Mouse (Mus musculus) embryo, embryonic 10.5 days (tissue): ENCODE measurements around the gene Rnf2.

Experiments used
- DNase-seq: peaks from one replicate; pipeline ENCODE4 v3.0.0-alpha.2; 2015; ENCODE audit warnings: low spot score

Gene Rnf2

DNA sequence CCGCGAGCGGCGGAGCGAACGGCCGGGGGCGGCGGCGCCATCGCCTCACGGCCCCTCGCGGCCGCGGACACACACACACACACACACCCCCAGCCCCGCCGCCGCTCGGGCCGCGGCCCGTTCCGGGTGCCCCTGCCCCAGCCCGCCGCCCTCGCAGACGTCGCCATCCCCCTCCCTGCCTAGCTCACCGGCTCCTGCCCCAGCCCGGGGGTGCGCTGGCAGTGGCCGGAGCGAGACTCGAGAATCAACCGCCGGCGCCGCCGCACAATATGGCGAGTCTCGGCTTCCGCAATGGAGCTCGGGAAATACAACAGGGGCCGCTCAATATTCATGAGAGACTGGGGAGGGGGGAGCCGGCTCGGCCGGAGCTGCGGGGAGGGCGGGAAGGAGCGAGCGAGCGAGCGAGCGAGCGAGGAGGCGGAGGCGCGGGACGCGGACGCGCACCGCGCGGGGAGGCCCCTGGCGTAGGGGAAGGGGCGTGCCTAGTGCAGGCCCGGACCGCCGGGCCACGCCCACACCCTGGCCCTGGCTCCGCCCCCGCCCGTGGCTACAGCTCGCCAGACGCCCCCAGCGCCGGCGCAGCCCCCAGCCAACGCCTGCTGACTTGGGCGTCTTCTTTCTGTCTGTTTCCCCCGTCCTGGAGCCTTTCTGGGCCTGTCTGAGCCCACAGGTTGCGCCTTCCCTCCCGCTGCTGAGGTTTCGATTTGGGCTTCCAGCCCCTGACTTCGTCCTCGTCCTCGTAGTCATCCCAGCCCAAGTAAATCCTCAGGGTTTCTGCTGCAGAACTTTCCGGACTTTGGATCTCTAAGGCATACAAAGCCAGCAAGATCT is at the start of gene Rnf2:
Gene Rnf2, minus strand, starts transcription at position 425 of the 831 bp plus-strand sequence.
- peak; percentile 96 for DNase-seq

DNA sequence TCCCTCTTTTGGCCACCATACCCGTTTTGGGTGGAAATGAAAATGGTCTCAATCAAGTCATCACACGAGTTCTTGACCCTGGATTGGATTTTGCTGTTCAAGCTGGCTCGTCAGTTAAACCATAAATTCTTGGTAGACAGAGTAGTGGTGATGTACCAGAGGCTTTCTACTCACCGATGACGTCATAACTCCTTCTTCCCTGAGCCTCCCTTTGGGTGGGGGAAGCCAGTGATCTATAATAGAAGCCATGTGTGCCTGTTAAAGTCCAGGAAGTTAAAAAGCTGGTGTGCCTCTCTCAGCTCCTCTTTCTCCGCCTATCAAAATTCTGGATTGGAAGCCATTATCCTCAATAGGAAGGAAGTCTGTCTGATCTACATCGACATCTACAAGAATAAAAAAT is 49.0 kb upstream of the Rnf2 start:
- no peak for DNase-seq

- no peak for DNase-seq
Observed at GRCm38 (mm10) chr1:151548896-151549610, 48.3 kb upstream of the Rnf2 start.

GRCm38 (mm10) chr1:151545571-151545970 is 44.8 kb upstream of the Rnf2 start:
- no peak for DNase-seq

- no peak for DNase-seq
Observed at GRCm38 (mm10) chr1:151544581-151544980, 43.8 kb upstream of the Rnf2 start.

- no peak for DNase-seq
Observed at GRCm38 (mm10) chr1:151543796-151544477, 43.2 kb upstream of the Rnf2 start.

DNA sequence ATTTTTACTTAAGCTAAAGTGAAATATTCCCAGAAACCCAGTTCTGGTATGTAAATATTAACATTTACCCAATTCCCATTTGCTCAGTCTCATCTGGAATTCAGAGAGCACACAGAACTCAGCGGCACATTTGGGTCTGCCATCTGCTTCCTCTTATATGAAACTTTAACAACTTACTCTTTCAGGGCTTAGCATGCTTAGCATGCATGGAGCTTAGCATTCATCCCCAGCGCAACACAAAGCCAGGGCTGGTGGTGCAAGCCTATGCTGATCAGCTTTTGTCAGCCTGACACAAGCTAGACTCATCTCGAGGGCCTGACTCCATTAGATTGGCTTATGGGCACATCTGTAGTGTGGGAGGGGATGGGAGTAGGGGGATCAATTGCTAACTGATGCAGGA is 25.9 kb upstream of the Rnf2 start:
- DNase-seq = no peak

GRCm38 (mm10) chr1:151517571-151518250 is 17.0 kb upstream of the Rnf2 start:
- DNase-seq = no peak

GRCm38 (mm10) chr1:151516871-151517270 is 16.1 kb upstream of the Rnf2 start:
- DNase-seq = no peak

GRCm38 (mm10) chr1:151515733-151516132 is 15.0 kb upstream of the Rnf2 start:
- DNase-seq = no peak

- DNase-seq = no peak
Observed at GRCm38 (mm10) chr1:151514119-151514518, 13.4 kb upstream of the Rnf2 start.

- DNase-seq = peak; percentile 14
Observed at GRCm38 (mm10) chr1:151510811-151511210, 10.1 kb upstream of the Rnf2 start.

DNA sequence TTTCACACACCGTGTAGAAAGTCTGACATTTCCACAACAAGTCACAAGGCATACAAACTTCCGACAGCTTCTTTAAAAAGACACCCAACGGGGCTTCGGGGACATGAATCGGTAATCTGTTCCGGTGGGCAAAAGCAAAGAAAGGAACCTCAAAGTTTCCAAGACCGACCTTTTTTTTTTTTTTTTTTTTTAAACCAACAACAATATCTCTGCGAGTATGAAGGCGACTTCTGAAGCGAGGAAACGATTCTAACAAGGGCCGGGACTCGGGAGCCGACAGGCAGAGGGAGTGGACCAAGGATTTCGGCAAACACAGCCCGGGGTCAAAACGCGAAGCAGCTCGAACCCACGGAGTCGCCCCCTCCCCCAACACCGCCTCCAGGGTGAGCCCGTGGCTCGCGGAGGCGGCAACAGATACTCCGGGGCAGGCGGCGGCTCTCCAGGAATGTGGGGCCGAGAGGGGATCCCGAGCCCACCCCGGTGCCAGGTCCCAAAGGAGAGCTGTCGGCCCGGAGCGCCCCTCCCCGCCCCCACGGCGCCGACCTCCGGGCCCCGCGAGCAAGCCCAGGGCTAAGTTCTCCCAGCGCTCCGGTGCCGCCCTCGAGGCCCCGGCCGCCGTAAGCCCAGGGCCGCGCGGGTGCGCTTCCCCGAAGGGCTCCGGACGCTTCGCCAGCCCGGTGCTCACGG is 797 bp downstream of the Rnf2 start:
- peak; percentile 72 for DNase-seq

GRCm38 (mm10) chr1:151498381-151498780 is 2.4 kb downstream of the Rnf2 start:
- DNase-seq = no peak

GRCm38 (mm10) chr1:151497942-151498341 is 2.8 kb downstream of the Rnf2 start:
- no peak for DNase-seq

- peak; percentile 40 for DNase-seq
Observed at GRCm38 (mm10) chr1:151497028-151497427, 3.7 kb downstream of the Rnf2 start.

- no peak for DNase-seq
Observed at GRCm38 (mm10) chr1:151495635-151496285, 5.0 kb downstream of the Rnf2 start.

DNA sequence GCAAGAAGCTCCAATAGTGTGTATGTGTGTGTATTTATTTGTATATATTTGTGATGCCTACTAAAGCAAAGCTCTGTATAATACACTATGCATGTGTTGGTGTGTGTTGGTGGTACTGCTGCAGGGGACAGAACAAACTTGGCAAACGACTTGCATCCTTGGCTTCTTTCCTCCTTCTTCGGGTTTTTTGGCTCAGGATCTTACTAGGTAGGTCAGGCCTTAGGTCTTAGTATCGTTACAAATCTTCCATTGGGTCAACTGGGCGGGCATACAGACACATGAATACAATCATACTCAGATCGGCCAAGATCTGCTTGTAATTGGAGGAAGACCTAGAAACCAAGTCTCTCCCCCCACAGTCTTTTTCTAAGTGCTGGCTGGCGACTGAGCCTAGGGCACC is 6.0 kb downstream of the Rnf2 start:
- DNase-seq = no peak

GRCm38 (mm10) chr1:151493826-151494225 is 6.9 kb downstream of the Rnf2 start:
- DNase-seq = no peak

DNA sequence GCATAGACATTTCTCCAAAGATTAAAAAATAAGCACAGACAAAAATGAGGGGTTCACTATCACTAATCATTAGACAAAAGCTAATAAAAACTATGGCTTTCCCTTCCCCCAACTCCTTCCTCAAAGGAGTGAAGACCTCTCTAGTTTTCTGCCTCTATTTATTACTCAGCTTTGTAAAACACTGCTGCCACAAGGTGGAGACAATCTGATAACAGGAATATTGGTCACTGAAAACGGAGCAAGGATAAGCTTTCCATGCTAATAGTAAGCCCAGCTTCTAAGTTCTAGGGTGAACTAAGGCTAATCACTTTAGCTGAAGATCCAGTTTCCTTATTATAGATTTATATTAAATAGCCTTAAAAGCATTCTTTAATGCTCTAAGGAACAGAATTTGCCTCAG is 8.3 kb downstream of the Rnf2 start:
- DNase-seq = no peak

DNA sequence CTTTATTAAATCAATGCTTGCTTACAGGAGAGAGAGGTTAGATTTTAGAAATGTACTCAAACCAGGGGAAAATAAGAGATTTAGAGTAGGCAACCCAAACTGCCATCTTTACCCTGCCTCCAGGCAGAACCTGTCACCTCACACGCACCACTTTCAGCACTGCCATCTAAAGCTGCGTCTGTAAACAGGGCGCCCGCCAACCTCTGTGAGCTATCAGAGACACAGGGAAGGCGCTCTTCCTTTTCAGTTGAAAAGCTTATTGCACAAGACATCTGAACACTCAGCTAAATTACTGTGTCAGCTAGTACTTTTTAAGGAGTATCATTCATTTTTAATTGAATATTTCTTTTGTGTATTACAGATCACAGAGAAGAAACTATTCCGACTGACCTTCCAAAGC is 10.9 kb downstream of the Rnf2 start:
- no peak for DNase-seq
